ENCODE assay signal across 8 mouse cellular contexts in the genomic region with DNA sequence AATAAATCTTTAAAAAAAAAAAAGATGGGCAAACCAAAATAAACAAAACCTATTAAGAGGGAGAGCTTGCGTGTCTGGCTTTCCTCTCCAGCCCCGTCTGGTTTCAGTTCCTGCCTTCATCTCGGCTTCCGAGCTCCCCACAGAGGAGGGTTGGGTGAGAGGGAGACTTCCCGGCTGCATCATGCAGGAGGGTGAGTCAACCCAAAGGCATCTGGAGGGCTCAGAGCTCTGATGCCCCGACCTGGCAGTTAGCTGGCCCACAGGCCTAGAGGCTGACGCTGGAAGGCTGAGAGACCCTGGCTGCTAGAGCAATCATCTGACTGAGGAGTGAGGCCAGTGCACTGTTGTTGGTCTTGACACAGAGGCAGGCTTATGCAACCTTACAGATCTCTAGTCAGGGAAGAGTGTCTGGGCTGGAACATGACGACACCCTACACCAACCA. TPM values are rescaled to one million over a fixed set of nuclear protein-coding genes. Genes with fewer than 3 reads are reported as not detected.
DNase-seq lines count a peak whose midpoint lies in the region; ATAC-seq lines count a peak whose summit lies in the region.

No protein-coding gene starts in this region.

- intact Hi-C loops in heart, postnatal 36 days (cut with DNase I), result no loop called here

- ATAC-seq in monocyte, adult 5-6 weeks (replicated peaks; ENCODE audit: insufficient number of reproducible peaks, low FRiP score, low TSS enrichment, poor library complexity, severe bottlenecking), result peak; percentile 77

- DNase-seq in cerebellum, adult 11-12 months, result peak; percentile 51
- no peak for DNase-seq in cerebellum, postnatal 4 days (ENCODE audit: low spot score in 2 of 2)
- peak; percentile 97 for DNase-seq in Muller cell, postnatal 12 days (ENCODE audit: inconsistent ontology term)
- DNase-seq in fibroblast of lung, adult 2 months (ENCODE audit: low read depth), result peak; percentile 99
- peak; percentile 69 to 80 for DNase-seq in heart, postnatal 36 days
- no peak for DNase-seq in thymus, postnatal 4 days
- DNase-seq in liver, result no peak

RNA-seq across cellular contexts. Expression of a gene that starts 23.1 kb away (rescaled TPM):
- 10 to 100 TPM; 70.4 to 81.3 TPM for total RNA-seq in heart, postnatal 36 days (2021)
- total RNA-seq in monocyte, adult 5-6 weeks (2017), result 15.5 to 32.4 TPM (median 15.8 TPM) in 3 replicates

RNA-seq across cellular contexts. Expression of a gene that starts 23.3 kb away (rescaled TPM):
- total RNA-seq in heart, postnatal 36 days (2021), result 10 to 100 TPM; 65.2 to 68.7 TPM
- 54.9 to 60.7 TPM (median 55.9 TPM) in 3 replicates for total RNA-seq in monocyte, adult 5-6 weeks (2017)

RNA-seq across cellular contexts. Expression of a gene that starts 50.2 kb away (rescaled TPM):
- 10 to 100 TPM; 16.1 to 18.3 TPM for total RNA-seq in heart, postnatal 36 days (2021)
- total RNA-seq in monocyte, adult 5-6 weeks (2017), result 0.97 TPM in 1 of 3 replicates, not detected in the others

RNA-seq across cellular contexts. Expression of a gene that starts 50.2 kb away (rescaled TPM):
- total RNA-seq in heart, postnatal 36 days (2021), result 10 to 100 TPM; 37.4 to 41.4 TPM
- total RNA-seq in monocyte, adult 5-6 weeks (2017), result 21.8 to 32.6 TPM (median 28.3 TPM) in 3 replicates

Comparison
In these comparisons a context has a peak if more than half of its experiments do, and no peak if none do; other contexts are left out.
1. DNase-seq: peak in cerebellum, adult 11-12 months (single experiment), Muller cell, postnatal 12 days (single experiment), fibroblast of lung, adult 2 months (single experiment) and heart, postnatal 36 days (2 of 2); none in cerebellum, postnatal 4 days (0 of 2), thymus, postnatal 4 days (single experiment) and liver (single experiment).